Mouse (Mus musculus) layer of hippocampus, adult 8-10 months (tissue): ENCODE data around the gene Cask. TPM values are rescaled to one million over a fixed set of nuclear protein-coding genes. Genes with fewer than 3 reads are reported as not detected.
A peak's percentile ranks its signal among the peaks of the same experiment; 100 is the strongest.

Experiments used
- DNase-seq, 2 experiments: peaks; one replicate each; pipeline ENCODE4 v3.0.0; 2022; ENCODE audit warnings: low spot score in 2 of 2
- total RNA-seq, 4 experiments: library from RNA; stranded (reverse); gene quantifications; 2 replicates each; pipeline ENCODE4 v1.2.4; 2022

Gene Cask
- total RNA-seq, 4 experiments from 2014 or later: 67.5 to 79.9 (median 75.7) TPM

DNA sequence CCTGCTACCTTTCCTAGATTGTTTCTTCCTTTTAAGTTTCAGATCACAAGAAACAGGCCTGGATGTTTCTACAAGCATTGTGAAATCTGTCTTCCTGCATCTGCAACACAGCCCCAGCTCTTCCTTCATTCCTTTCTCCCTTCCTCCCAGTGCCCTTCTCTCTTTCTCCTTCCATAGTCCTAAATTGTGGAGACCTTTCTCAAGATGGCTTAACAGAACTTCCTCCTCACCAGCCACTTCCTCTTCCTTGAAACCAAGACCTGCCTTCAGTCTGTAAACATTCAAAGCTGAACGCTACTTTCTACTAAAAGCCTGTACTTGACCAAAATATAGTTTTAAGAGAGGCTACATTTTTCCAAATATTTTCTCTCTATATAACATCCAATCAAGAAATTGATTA is 214.8 kb downstream of the Cask start:
- DNase-seq: no peak

DNA sequence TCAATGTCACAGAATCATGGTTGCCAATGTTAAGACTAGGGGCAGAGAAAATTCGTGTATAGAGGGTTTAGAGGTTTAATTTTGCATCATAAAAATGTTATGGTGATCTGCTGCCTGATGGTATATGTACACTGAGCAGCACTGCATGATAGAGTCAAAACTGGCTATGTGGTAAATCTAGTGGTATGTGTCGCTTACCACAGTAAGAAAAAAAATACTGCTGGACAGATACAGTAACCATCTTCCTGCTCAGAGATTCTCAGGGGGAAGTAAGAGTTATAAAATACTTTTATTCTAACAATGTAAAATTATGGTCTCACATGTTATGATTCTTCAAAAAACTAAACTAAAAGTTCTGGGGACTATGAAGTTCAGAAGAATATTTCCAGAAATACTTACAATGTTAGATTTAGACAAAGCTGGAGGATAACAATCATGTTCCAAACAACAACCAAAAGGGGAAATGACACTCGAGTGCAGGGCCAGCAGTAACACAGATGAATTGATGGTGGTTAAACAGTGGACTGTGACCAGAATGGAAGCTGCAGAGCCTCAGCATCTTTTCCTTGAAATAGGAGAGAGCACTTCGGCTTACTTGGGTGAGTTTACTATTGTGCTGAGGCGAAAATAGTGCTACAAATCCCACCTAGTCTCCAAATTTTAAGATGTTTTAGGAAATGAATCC is 219.4 kb downstream of the Cask start, which contains the start of gene Gpr34:
Gene Gpr34, plus strand, starts transcription at position 491 of the 685 bp plus-strand sequence.
- no peak for DNase-seq

DNA sequence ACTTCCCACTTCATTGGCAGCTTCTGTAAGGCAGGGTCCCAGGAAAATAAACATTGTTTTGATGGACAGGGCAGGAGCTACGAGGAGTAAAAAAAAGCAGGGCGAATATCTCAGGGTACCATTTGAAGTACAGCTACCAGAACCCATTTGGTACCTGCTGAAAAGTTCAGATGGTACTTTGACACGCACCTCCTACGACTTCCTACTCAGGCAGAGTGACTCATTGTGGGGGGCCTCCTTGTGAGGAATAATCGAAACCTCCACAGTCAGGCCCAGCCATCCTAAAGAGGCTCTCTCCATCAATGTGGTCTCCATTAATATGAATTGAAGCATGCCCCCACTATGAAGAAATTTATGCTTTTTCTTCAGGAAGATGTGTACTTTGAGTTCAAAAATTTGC is 228.5 kb downstream of the Cask start:
- DNase-seq: no peak

DNA sequence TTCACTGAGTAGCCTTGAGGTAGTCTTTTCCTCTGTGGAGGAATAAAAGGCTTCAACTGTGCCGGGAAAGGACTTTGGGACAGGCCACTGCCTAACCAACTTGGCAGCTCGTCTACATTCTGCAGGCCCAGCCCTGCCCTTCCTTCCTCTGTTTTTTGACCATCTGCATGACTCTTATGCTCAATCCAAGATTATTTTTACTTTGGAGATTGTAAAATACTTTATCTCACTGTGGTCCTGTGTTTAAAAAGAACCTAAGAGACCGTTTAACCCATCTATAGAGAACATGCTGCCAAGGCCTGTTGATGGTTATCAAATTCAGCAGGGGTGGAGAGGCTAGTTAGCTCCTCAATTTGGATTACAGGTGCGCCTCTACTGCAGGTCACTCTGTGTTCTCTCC is 229.7 kb downstream of the Cask start:
- DNase-seq: no peak

DNA sequence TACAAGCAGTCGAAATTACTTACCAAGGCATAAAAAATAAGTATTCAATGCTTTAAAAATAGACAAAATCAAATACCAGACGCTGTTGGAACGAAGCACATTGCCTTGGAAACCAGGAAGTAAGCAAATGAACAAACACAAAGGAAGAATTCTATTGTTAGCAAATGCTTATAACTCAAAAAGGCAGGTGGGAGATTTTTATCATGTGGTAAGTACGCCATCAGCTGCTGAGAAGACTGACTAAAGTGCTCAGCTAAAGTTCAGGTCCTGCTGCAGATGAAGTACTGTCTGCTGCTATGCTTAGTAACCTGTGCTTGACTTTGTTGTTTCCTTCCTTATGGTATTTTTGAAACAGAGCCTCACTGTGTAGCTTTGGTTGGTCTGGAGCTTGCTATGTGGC is 232.7 kb downstream of the Cask start:
- no peak for DNase-seq

DNA sequence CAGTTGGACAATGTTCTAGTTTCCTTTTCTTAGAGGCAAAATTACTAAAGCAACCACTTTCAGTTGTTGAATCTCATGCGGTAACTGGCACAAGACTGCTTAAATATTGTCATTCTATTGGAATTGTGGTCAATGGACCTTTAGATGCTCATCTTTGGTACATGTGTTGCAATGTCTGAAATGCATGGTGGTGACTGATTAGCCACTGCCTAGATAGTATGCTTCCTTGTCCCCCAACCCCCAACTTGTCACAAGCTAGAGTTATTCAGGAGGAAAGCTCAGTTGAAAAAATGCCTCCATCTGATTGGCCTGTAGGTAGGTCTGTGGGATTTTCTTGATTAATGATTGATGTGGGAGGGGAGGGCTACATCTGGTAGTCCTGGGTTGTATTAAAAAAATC is 233.9 kb downstream of the Cask start:
- DNase-seq: no peak

DNA sequence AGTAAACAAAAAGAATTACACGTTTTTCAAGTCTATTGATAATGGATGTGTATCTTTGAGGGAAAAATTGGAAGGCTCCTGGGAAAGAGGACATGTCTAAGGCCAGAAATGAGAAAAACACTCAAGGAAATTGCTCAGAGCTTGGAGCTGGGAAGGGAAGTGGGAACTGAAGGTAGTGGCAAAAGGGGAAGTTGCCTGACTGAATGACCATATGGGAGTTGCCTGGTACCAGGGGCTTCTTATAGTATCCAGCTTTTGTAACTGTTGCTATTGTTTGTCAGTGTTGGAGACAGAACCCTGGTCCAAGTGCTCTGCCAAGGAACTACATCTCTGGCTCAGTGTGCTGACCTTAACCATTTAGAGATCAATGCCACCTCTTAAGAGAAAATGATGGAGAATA is 234.4 kb downstream of the Cask start:
- DNase-seq: no peak

DNA sequence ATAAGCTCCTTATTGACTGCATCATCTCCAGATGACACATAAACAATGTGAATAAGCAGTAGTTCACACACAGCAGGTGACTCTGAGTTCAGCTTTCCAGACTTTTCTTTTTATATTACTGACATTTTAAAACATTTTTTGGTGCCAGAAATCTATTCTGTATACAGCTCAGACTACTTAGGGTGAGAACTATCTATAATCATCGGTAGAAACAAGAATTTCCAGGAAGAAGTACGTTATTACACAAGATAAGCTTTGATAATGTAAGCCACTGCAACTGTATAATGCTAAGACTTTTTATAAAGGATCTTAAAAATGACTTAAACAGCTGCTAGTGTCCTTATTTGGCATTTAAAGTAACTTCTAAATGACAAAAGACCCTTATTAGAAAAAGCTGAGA is 239.1 kb downstream of the Cask start:
- DNase-seq: no peak

DNA sequence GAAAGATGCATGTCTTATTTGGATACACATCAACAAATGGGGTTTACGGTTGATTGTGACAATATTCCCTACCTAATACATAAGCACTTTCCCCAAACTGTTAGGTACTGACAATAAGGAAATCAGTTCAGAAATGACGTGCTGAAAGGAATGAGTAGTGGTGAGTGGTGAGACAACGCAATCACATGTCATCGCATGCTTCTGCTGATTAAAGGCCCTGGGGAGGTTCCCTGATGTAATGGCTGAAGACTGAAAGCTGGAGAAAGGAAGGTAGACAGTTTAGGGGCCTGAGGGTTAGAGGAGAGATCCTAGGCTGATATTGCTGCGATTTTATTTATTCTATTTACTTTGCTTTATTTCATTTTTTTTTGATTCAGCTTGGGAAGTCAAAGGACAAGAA is 240.1 kb downstream of the Cask start:
- no peak for DNase-seq

DNA sequence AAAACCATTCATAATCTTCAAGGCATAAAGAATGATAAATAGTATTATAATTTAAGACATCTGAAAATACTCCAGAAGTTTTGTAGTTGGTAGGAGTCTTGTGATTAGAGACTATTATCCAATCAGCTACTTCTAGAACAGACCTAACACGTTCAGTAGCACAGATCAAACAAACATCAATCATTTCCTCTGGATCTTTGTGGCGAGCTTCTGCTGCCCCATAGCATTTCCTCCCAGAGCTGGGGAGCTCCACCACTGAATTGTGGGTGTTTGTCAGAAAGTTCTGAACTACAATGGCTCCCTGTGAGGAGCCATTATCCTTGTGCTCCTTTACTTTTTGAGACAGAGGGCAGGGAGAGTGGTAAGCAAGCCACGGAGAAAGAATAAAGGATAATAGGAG is 243.4 kb downstream of the Cask start:
- DNase-seq: no peak

DNA sequence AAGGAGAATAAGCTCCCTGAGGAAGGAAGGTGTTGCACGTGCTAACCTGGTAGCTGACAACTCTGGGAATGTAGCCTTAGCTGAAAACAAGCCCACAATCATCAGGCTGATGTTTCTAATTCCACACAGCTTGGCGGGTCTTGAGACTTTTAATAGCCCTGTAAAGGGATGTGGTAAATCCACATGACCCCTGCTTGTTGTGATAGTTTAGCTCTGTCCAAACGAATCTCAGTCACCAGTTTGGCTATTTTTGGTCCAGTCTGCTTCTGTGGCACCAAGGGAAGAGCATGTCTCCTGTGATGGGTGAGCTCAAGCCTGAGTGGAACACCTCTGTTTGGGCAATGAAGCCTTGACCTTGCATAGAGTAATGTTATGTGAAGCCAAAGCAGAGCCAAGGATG is 244.4 kb downstream of the Cask start:
- no peak for DNase-seq

DNA sequence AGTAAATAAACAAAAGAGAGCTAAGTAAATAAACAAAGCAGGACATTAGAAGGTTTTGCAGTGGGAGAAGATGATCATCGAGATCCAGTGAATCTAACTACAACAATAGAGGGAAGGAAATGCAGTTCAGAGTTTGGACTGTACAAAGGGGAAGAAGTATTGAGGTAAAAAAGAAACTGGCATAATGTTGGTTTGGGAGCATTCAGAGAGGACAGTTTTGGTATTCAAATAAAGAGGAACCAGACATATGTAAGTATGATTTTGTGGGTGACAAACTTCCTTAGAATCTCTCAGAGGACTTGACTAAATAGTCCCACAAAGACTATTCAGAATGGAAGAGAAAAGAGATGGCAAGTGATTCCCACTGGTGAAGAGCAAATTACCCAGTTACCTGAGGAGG is 251.2 kb downstream of the Cask start:
- no peak for DNase-seq

DNA sequence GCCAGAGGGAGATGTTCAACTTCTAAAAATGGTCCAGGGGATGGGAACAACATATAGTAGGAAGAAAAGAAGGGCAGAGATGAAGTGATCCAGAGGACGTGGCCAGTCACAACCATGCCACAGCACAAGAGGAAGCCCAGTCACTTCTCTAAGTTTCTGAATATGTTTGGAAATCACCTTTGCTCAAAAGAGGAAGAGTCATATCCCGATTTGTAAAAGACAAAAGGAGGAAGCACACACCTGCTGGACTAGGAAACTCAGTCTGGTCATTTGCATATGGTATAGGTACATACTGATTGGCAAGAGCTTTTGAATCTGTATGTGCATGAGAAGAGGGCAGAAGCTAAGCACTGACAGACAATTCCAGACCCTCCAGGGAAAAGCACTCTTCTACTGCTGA is 251.8 kb downstream of the Cask start:
- DNase-seq: no peak

DNA sequence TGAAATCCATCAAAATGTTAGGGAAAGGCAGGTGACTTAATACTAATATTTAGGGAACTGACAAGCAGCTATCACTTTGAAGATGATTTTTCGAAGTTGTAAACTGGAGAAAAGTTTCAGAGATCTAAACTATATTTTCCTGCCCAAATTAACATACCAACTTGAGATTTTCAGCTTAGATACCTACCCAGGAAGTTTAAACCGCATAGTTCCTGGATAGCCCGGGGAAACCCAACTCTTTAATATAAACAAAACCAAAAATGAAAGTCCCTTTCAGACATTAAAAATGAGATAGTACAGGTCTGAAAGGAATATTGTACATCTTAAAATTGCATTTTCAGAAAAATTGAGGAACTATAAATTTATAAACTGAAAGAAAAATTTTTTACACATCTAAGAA is 273.5 kb downstream of the Cask start:
- DNase-seq: no peak

DNA sequence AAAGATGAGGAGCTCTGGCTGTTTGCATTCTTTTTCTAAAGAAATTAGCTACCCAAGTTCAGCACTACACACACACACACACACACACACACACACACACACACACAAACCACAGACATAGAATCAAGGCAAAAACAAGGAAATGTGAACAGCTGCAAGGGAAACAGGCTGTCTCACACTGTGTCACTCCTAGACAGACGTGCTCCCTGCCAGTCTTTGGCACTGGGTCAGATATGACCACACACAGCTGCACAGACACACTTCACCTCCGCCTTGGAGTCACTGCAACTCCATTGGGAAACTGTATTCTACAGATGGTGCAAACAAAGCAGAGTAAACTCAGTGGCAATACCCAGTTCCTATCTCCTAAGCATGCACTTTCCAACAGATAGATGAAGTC is 274.6 kb downstream of the Cask start:
- DNase-seq: peak in 1 of 2 experiments; percentile 19

DNA sequence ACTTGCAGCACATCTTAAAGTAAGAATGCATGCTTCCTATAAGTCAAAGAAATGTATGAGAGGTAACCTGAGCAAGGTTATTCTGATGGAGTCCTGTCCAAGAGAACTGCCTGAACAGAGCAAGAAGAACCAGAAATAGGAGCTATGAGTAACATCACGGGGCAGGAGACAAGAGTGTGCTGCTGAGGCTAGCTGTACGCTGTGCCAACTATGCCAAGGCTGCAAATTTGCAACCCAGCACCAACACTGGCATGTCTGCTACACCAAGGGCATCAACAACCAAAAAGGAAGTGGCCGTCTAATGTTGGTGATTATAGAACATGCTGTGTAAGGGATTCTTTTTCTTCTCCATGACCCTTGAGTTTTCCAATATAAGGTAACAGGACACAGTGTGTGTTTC is 276.3 kb downstream of the Cask start:
- no peak for DNase-seq

DNA sequence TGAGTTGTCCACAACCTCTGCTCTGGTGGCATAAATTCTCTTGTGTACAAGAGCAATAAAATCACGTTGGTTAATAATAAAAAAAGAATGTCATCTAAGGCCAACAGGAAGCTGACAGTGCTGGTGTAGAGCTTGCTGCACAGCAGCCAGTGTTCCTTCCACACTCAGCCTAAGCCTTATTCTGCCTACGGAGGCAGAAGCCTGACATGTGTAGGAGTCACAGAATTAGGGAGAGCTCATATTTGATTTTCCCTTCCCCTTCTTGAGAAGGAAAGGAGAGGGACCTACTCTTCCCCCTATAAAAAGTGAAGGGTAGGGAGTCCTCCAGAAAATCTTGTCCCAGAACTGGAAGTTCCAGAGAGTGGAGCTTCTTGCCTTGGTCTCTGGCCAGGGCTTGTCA is 276.9 kb downstream of the Cask start:
- no peak for DNase-seq

DNA sequence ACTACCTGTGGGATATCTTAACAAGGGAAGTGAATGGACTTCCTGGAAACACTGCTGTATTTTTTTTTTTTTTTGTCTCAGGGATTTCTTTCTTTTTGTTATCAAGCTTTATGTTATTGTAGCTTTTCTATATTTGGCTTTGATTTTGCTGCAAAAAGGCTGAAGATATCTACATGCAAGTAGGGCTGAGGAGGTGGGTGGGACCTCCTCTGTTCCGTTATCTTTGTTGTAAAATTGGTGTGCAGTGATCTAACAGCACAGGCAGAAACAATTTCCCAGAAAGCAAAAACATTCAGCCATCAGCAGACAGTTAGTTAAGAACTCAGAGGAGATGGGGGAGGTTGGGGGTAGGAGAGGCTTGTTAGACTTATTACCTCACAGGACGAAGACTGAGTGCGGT is 296.7 kb downstream of the Cask start:
- no peak for DNase-seq

DNA sequence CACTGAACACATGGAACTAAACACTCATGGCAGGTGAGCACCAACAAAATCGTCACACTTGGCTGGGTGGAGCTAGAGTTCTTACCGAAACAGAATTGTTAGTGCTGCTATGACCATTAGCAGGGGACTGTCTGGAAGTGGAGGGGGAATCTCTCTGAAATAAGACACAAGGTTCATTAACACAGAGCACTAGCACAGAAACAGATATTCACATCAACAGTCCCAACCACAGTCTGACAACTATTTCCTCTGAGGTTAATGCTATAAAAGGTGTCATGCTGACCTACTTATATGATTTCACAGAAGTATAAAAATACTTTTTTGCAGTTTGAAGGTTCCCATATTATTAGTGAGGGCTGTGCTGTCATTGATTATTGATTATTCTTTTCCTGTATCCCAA is 298.9 kb downstream of the Cask start:
- no peak for DNase-seq

DNA sequence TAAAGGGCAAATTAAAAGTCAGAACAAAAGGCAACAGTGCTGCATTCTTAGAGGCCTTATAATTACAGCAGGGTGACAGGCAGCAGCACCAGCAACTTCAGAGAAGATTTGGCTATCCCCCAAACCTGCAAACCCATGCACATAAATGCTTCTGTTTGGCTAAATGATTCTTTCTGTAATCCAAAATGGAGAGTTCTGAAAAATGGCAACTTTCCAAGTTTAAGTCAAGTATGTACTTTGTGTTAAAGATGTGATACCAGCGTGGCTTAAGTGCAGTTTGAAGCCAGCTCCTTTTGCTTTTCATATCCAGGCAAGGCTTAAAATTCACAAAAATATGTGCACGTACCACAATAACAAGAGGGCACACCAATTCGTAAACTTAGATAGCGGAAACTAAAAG is 299.6 kb downstream of the Cask start:
- no peak for DNase-seq

DNA sequence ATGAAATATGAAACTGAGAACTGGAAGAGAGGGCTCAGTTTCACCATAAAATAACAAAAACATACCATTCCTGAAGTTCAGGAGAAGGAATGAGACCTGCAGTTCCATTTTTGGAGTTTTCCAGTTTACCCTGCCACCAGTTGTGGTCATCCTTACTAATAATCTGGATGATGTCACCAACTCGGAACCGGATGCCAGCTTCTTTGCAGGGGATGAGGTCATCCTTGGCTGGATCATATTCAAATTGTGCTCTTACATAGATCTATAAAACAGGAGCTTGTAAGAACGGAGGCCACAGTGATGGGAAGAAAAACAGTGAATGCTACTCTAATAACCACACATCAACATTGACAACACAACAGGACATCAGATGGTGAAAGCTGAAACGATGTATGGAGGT is 302.1 kb downstream of the Cask start:
- DNase-seq: no peak

DNA sequence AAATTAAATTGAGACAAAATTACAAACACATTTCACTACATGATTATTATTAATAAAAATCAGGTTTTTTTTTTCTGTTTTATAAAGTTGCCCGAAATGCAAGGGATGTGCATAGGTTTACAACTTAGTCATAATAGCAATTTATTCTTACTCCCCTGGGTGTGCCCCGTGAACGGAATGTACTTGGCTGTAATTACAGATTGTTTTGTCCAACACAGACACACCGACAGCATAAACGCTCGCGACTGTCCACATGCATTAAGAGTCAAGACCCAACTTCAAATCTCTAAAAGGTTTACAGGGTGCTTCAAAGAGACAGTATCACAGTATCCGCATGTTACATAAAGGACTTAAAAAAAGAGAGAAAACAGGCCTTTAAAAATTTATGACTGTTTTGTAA is 329.9 kb downstream of the Cask start:
- DNase-seq: no peak

DNA sequence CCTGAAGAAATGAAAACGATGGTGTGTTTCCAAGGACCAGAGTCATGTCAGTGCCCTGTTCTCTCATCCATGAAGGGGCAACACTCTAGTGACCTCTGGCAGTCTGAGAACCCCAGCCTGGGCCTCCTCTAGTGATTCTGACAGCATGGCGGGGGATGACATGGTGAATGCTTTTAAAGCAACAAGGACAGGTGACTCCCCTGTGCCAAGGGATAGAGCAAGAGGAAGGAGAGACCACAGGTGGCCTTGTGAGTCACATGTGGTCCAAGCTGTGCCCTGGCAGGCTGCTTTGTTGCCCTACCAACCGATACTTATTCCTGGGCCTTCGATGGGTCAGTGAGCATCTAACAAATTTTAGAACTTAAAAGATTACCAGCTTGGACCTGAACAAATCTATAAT is 330.6 kb downstream of the Cask start:
- no peak for DNase-seq

DNA sequence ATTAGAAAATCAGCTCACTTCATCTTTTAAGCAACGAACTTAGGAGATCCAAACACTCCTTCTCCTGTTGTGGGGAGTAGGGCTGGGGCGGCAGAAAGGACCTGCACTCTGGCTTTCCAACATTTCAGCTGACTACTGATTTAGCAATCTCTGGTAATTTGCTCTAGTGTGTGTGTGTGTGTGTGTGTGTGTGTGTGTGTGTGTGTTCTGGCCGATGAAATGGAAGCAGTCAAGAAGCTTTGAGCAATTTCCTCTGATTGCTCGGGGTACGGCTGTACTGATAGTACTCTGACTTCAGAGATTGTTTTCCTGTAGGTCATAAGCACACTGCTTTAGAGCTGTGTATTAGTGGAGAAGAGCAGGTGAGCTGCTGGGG is 331.8 kb downstream of the Cask start:
- DNase-seq: no peak
